Mouse (Mus musculus) liver, embryonic 13.5 days (tissue): Measurements from ENCODE around the gene March6. TPM values are rescaled to one million over a fixed set of nuclear protein-coding genes. Genes with fewer than 3 reads are reported as not detected.

ENCODE experiments used
- ATAC-seq: fragments of 200-750 bp; cut with Nextera tagmentation; 2 replicates; pipeline ENCODE4 v1.8.0; 2017; ENCODE audit warnings: low read depth, mild to moderate bottlenecking, moderate number of reproducible peaks, moderate library complexity
- DNase-seq: peaks from one replicate; pipeline ENCODE4 v3.0.0; 2022
- H3K27ac ChIP-seq: fragments of 300-500 bp; sonication (generic); 2 replicates; pipeline ENCODE4 v1.5.1; 2015; ENCODE audit warnings: moderate library complexity, mild to moderate bottlenecking, inconsistent platforms
- H3K27me3 ChIP-seq: fragments of 300-500 bp; sonication (generic); 2 replicates; pipeline ENCODE4 v1.6.1; 2015; ENCODE audit warnings: mild to moderate bottlenecking, inconsistent platforms
- H3K36me3 ChIP-seq: fragments of 300-500 bp; sonication (generic); 2 replicates; pipeline ENCODE4 v1.6.1; 2015; ENCODE audit warnings: mild to moderate bottlenecking, inconsistent platforms
- H3K4me1 ChIP-seq: fragments of 300-500 bp; sonication (generic); replicated peaks from 2 replicates; pipeline ENCODE4 v1.6.1; 2015; ENCODE audit warnings: inconsistent platforms
- H3K4me2 ChIP-seq: fragments of 300-500 bp; sonication (generic); 2 replicates; pipeline ENCODE4 v1.6.1; 2015; ENCODE audit warnings: inconsistent platforms, mild to moderate bottlenecking, moderate library complexity
- H3K4me3 ChIP-seq: fragments of 300-500 bp; sonication (generic); replicated peaks from 2 replicates; pipeline ENCODE4 v1.5.1; 2015; ENCODE audit warnings: mild to moderate bottlenecking, inconsistent platforms
- H3K9ac ChIP-seq: fragments of 300-500 bp; sonication (generic); 2 replicates; pipeline ENCODE4 v1.6.1; 2015; ENCODE audit warnings: mild to moderate bottlenecking, inconsistent platforms
- H3K9me3 ChIP-seq: fragments of 300-500 bp; sonication (generic); replicated peaks from 2 replicates; pipeline ENCODE4 v1.6.1; 2016; ENCODE audit warnings: inconsistent platforms
- WGBS: fragments of 180-500 bp; shearing (Covaris S2); methylation state at CpG from one replicate; pipeline ENCODE4 v1.1.7; 2015; ENCODE audit not compliant: insufficient replicate concordance; 5-methylcytosine and 5-hydroxymethylcytosine counted together
- polyA plus RNA-seq: library from polyadenylated mRNA; unstranded; fragments of >200 nt; fragmentation: Nextera tagmentation; extraction: Ambion mirVana; gene quantifications from 2 replicates; pipeline ENCODE4 v1.2.1, GENCODE M21; 2015

March6 gene
- polyA plus RNA-seq, 1 experiment from 2014 or later: 12.7 TPM

- H3K4me3 ChIP-seq: no peak overlapping the region
- H3K4me2 ChIP-seq: no peak overlapping the region
- 82% methylated on average over 5 of the region's 5 CpGs for WGBS
- H3K36me3 ChIP-seq: peaks cover 87% of the 10 kb centered on the region
- H3K27me3 ChIP-seq: no peaks in the 10 kb centered on the region
- H3K9ac ChIP-seq: no peak overlapping the region
- no peak for DNase-seq
- no peak for ATAC-seq
- H3K27ac ChIP-seq: no peak overlapping the region
- no peaks in the 10 kb centered on the region for H3K4me1 ChIP-seq
- no peaks in the 10 kb centered on the region for H3K9me3 ChIP-seq
Observed at GRCm38 (mm10) chr15:31466295-31466694, 64.6 kb downstream of the March6 start.

- Histone ChIP-seq H3K9me3 (no peaks in the 10 kb centered on the region), H3K36me3 (peaks cover 88% of the 10 kb centered on the region), H3K27ac (no peak overlapping the region), H3K4me1 (no peaks in the 10 kb centered on the region), H3K9ac (no peak overlapping the region), H3K4me3 (no peak overlapping the region), H3K27me3 (no peaks in the 10 kb centered on the region), H3K4me2 (no peak overlapping the region)
- no peak for ATAC-seq
- no peak for DNase-seq
- 94% methylated on average over 2 of the region's 2 CpGs for WGBS
Observed at GRCm38 (mm10) chr15:31465806-31466205, 65.0 kb downstream of the March6 start.

DNA sequence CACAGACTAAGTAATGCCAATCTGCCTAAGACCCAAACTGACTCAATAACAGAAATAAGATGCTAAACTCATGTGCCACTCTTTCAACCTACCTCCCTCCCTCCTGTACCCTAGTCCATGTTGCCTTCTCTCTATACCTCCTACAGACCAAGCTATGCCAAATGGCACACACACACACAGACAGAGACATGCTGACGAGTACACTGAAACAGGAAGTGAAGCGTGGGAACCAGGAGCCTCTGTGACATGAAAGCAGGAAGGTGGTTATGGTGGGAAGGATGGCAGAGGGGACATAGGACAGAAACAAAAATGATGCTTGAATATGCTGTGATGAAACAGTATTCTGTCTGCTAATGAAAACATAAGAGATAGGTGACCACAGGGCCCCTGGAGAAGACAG lies 70.3 kb downstream of the March6 start:
- ATAC-seq (no peak), DNase-seq (no peak)
- WGBS: 63% methylated on average over 2 of the region's 2 CpGs
- no peaks in the 10 kb centered on the region for H3K27me3 ChIP-seq
- H3K36me3 ChIP-seq: peaks cover 78% of the 10 kb centered on the region
- no peak overlapping the region for H3K4me2 ChIP-seq
- H3K27ac ChIP-seq: no peak overlapping the region
- no peak overlapping the region for H3K9ac ChIP-seq
- H3K4me1 ChIP-seq: 0 out of 2 replicates have a peak, but pooled peaks cover under 1% of the 10 kb centered on the region
- H3K4me3 ChIP-seq: no peak overlapping the region
- no peaks in the 10 kb centered on the region for H3K9me3 ChIP-seq

- Histone ChIP-seq H3K27me3 (no peaks in the 10 kb centered on the region), H3K9ac (no peak overlapping the region), H3K36me3 (peaks cover 56% of the 10 kb centered on the region), H3K4me3 (no peak overlapping the region), H3K4me2 (no peak overlapping the region), H3K27ac (no peak overlapping the region), H3K4me1 (peaks cover 21% of the 10 kb centered on the region), H3K9me3 (no peaks in the 10 kb centered on the region)
- 87% methylated on average over 7 of the region's 7 CpGs for WGBS
- ATAC-seq: no peak
- no peak for DNase-seq
Observed at GRCm38 (mm10) chr15:31458081-31458480, 72.8 kb downstream of the March6 start.

- Histone ChIP-seq H3K4me1 (peaks cover 33% of the 10 kb centered on the region), H3K27ac (no peak overlapping the region), H3K4me2 (no peak overlapping the region), H3K36me3 (peaks cover 39% of the 10 kb centered on the region), H3K9ac (no peak overlapping the region), H3K9me3 (no peaks in the 10 kb centered on the region), H3K27me3 (no peaks in the 10 kb centered on the region), H3K4me3 (no peak overlapping the region)
- ATAC-seq (no peak), DNase-seq (no peak)
- 85% methylated on average over 5 of the region's 5 CpGs for WGBS
Observed at GRCm38 (mm10) chr15:31456381-31456780, 74.5 kb downstream of the March6 start.

- no peak overlapping the region for H3K4me2 ChIP-seq
- 52% methylated on average over 7 of the region's 7 CpGs for WGBS
- peaks cover 43% of the 10 kb centered on the region for H3K4me1 ChIP-seq
- no peaks in the 10 kb centered on the region for H3K9me3 ChIP-seq
- DNase-seq (no peak), ATAC-seq (no peak)
- H3K27ac ChIP-seq: peak overlapping the region; percentile 41; the same call in 1 of the 2 replicates
- no peak overlapping the region for H3K4me3 ChIP-seq
- no peaks in the 10 kb centered on the region for H3K27me3 ChIP-seq
- H3K36me3 ChIP-seq: peaks cover 24% of the 10 kb centered on the region
- H3K9ac ChIP-seq: no peak overlapping the region
Observed at GRCm38 (mm10) chr15:31454861-31455295, 76.0 kb downstream of the March6 start.

DNA sequence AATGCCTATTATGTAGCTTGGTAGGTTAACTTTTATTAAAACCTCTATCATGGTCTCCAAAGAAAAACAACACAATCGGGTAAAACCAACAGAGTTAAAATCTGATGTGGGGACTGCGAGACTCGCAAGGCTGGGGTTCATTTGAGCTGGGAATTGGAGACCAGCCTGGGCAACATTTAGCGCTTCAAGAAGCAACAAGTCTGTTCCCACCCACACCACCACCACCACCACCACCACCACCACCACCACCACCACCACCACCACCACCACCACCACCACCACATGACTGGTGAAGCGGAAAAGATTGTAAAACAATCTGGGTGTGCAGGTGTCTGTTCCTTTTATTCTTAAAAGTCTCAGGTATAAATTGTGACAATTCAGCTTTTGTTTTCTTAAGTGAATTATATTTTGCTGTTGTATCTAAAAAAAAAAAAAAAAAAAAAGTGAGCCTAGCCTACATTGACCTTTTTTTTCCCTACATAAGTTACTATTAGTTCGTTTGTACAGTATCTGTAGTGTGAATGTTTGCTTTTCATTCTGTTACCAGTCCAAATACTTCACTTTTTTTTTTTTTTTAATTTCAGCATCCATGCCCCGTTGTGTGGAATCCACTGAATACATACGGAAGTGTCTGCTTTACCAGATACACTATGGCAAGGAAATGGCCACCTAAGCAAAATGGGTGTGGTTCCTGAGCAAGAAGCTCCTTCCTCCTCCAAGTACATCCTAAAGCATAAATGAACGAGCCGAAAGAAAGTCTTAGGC lies 76.6 kb downstream of the March6 start:
- WGBS: 47% methylated on average over 10 of the region's 10 CpGs
- peaks cover 18% of the 10 kb centered on the region for H3K36me3 ChIP-seq
- peaks cover 49% of the 10 kb centered on the region for H3K4me1 ChIP-seq
- peak overlapping the region; percentile 34 for H3K27ac ChIP-seq
- H3K4me2 ChIP-seq: peak overlapping the region; percentile 96
- H3K9ac ChIP-seq: peak overlapping the region; percentile 75
- H3K9me3 ChIP-seq: no peaks in the 10 kb centered on the region
- H3K4me3 ChIP-seq: peak overlapping the region; percentile 73
- DNase-seq (no peak), ATAC-seq (no peak)
- no peaks in the 10 kb centered on the region for H3K27me3 ChIP-seq

- WGBS: under 1% methylated on average over 57 of the region's 57 CpGs
Observed at GRCm38 (mm10) chr15:31453098-31453916, 77.5 kb downstream of the March6 start, which contains the start of gene Ropn1l. Ropn1l (minus strand) TSS chr15:31453737.

DNA sequence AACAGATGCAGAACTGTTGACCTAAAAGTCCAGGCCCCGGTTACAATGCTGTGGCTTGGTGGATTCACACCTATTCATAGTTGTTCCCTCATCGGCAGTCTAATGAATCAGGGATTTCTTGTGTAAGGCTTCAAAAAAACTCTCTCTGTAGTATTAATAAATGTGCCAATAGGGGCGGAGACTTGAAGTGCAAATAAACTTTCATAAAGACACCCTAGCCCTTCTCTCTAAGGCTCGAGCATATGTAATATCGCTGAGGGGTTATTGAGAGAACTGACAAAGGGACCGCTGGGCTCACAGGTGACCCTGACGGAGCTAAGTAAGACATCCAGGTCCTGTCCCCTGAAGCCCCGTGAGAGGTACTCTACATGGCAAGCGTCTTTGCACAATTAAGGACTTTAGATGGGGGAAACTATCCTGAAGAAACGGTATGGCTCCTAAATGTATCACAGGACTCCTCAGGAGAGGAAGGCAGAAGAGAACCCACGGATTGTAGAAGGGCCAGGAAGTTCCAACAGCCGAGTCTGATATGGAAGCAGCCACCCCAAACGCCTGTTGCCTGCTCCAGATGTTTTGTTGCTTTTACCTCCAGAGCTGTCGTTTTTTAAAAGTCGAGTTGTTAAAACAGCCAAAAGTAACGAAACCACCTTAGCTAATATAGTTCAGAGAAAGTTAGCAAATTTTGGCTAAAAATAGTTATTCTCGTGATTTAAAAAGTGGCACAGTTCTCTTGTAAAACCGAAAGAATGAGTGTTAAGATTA lies 78.3 kb downstream of the March6 start:
- Histone ChIP-seq H3K4me1 (peaks cover 51% of the 10 kb centered on the region), H3K27ac (no peak overlapping the region)
- 38% methylated on average over 18 of the region's 18 CpGs for WGBS

More at GRCm38 (mm10) chr15:31453098-31453916, 77.5 kb downstream of the March6 start, which contains the start of gene Ropn1l:
- Histone ChIP-seq H3K9ac (peak within 1 kb of the TSS; percentile 75), H3K27ac (peak within 1 kb of the TSS; percentile 75), H3K4me1 (peaks cover 51% of the 10 kb centered on the region), H3K36me3 (peaks cover 9% of the 10 kb centered on the region), H3K4me2 (peak within 1 kb of the TSS; percentile 96), H3K4me3 (peak within 1 kb of the TSS; percentile 73), H3K27me3 (no peaks in the 10 kb centered on the region), H3K9me3 (no peaks in the 10 kb centered on the region)
- ATAC-seq (peak; percentile 92), DNase-seq (peak; percentile 75)

GRCm38 (mm10) chr15:31449772-31450171 lies 81.1 kb downstream of the March6 start:
- peak overlapping the region; percentile 22; the same call in 1 of the 2 replicates for H3K9ac ChIP-seq
- H3K4me3 ChIP-seq: no peak overlapping the region
- H3K27me3 ChIP-seq: no peaks in the 10 kb centered on the region
- no peak overlapping the region for H3K27ac ChIP-seq
- no peaks in the 10 kb centered on the region for H3K36me3 ChIP-seq
- WGBS: 11% methylated on average over 2 of the region's 2 CpGs
- ATAC-seq: 0 out of 2 replicates have a peak, but pooled peaks have one; percentile 23
- H3K4me1 ChIP-seq: peaks cover 43% of the 10 kb centered on the region
- H3K4me2 ChIP-seq: peak overlapping the region; percentile 21; the same call in 1 of the 2 replicates
- DNase-seq: peak; percentile 14
- no peaks in the 10 kb centered on the region for H3K9me3 ChIP-seq

More for the DNA sequence above, 78.3 kb downstream of the March6 start:
- no peaks in the 10 kb centered on the region for H3K27me3 ChIP-seq
- H3K36me3 ChIP-seq: peaks cover 3% of the 10 kb centered on the region
- H3K4me3 ChIP-seq: peak overlapping the region; percentile 73
- H3K9ac ChIP-seq: peak overlapping the region; percentile 75
- DNase-seq (no peak), ATAC-seq (no peak)
- H3K9me3 ChIP-seq: no peaks in the 10 kb centered on the region
- H3K4me2 ChIP-seq: peak overlapping the region; percentile 96

- WGBS: 46% methylated on average over 7 of the region's 7 CpGs
- no peak overlapping the region for H3K4me2 ChIP-seq
- no peaks in the 10 kb centered on the region for H3K27me3 ChIP-seq
- DNase-seq (no peak), ATAC-seq (no peak)
- H3K36me3 ChIP-seq: no peaks in the 10 kb centered on the region
- H3K9me3 ChIP-seq: no peaks in the 10 kb centered on the region
- peaks cover 20% of the 10 kb centered on the region for H3K4me1 ChIP-seq
- H3K27ac ChIP-seq: no peak overlapping the region
- H3K4me3 ChIP-seq: no peak overlapping the region
- H3K9ac ChIP-seq: no peak overlapping the region
Observed at GRCm38 (mm10) chr15:31447121-31447520, 83.7 kb downstream of the March6 start.
